Mouse (Mus musculus) small intestine, adult 2 months (tissue): ENCODE measurements around the gene Krtap13.

Experiments
- CTCF ChIP-seq: fragments of 200-500 bp; IDR thresholded peaks from 2 replicates; pipeline ENCODE4 v1.5.1; 2012; ENCODE audit warnings: low read depth, mild to moderate bottlenecking, control low read depth, inconsistent platforms, low read length, moderate library complexity, mixed read lengths; ENCODE audit not compliant: insufficient replicate concordance, insufficient read length; ENCODE audit errors: extremely low read depth
- POLR2A ChIP-seq: fragments of 200-500 bp; IDR thresholded peaks from 2 replicates; pipeline ENCODE4 v1.6.1; 2012; ENCODE audit warnings: low read depth, mild to moderate bottlenecking, control low read depth, inconsistent platforms, low read length, moderate library complexity

DNA sequence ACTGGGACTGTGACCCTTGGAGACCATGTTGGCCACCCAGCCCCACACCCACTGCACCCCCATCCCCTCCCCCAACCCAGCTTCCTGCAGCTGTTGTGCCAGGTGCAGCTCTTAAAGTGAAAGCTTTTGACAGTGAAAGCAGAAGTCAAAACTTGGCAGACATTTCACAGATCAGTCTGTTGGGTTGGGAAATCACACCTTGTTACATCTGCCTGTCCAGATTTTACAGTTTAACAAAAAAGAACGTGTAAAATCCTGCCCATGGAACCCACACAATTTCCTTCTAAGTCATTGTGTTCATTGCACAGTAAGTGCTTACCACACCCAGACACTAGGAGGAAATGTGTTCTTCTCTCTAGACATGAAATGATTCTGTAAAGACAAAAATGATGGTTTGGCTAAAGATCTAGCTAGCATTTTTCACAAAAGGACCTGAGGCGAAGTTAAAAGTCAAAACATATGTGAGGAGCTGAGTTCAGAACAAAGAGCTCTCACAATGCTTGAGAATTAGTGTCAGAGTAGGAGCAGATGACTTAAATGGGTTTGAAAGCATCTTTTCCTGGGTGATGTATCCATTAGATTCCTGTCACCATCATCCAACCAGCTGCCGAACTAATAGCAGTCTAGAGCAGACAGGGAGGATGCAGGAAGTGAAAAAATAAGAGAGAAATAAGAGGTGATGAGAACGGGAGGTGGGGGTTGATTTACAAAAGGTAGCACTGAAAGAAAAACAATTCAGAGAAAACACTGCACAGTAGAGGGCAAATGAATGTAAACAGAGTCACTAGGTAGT, 50.2 kb downstream of the Krtap13 start:
- TF ChIP-seq CTCF (no peak), POLR2A (no peak)
